ENCODE assay signal across 7 mouse cellular contexts in the genomic region with DNA sequence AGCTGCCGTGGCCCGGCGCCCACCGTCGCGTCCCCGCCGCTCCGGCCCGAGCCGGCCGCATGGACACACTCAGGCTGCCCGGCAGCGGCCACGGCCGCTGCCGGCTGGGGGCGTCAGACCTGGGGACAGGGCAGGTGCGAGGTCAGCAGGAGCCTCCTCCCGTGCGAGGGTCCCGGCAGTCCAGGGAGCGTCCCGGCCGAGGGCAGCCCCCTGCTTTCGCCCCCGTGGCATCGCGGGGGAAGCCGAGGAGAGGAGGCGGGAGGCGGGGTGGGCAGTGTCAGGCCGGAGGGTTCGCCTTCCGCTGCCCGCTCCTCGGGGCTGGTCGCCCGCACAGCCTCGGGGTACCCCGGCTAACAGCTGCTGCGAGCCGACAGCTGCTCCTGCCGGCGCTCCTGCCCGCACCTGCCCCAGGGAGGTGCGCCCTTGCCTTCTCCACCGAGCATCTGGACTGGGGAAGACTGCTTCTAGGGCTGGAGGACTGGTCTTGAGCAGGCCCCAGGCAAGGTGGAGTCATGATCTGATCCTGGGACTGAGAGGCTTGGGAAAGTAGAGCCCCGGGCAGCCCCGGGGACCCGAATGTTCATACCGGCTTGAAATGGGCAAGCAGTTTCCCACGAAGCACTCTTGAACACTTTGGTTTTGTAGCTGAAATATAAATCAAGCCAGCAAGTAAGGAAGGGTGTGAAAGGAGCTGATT. TPM values are rescaled to one million over a fixed set of nuclear protein-coding genes. Genes with fewer than 3 reads are reported as not detected.
DNase-seq lines count a peak whose midpoint lies in the region; ATAC-seq and TF ChIP-seq lines count a peak whose summit lies in the region.

No protein-coding gene starts in this region.

- under 1% methylated on average over 43 of the region's 53 CpGs for WGBS in hindbrain, embryonic 13.5 days
- under 1% methylated on average over 40 of the region's 53 CpGs for WGBS in limb, embryonic 13.5 days
- WGBS in midbrain, embryonic 14.5 days, result under 1% methylated on average over 46 of the region's 53 CpGs

- POLR2A ChIA-PET in Patski (lab: Charles Lee), result interaction anchor here (0.6 to 1.6 kb wide), 3 partner anchors 12 to 329 kb away, joined by 3 to 7 read pairs (median 4); no protein-coding TSS in a partner anchor

- CTCF ChIA-PET in Patski (lab: Charles Lee), result no interaction called here

- peak; percentile 77 for ATAC-seq in Patski
- ATAC-seq in erythroblast, adult 5-6 weeks (replicated peaks; ENCODE audit: low FRiP score, poor library complexity, severe bottlenecking), result peak; percentile 56
- peak; percentile 65; the same call in 1 of the 2 replicates for ATAC-seq in hindbrain, embryonic 13.5 days (ENCODE audit: low FRiP score)
- ATAC-seq in limb, embryonic 13.5 days (ENCODE audit: low FRiP score, low read depth), result peak; percentile 89
- ATAC-seq in midbrain, embryonic 14.5 days (ENCODE audit: low FRiP score, low TSS enrichment), result peak; percentile 74

- H3K9ac ChIP-seq in hindbrain, embryonic 13.5 days, result peak overlapping the region; percentile 97
- H3K9ac ChIP-seq in limb, embryonic 13.5 days, result peak overlapping the region; percentile 97
- H3K9ac ChIP-seq in midbrain, embryonic 14.5 days (replicated peaks; ENCODE audit: low read length), result peak overlapping the region; percentile 95

- peak overlapping the region; percentile 76 for H3K4me2 ChIP-seq in hindbrain, embryonic 13.5 days
- H3K4me2 ChIP-seq in limb, embryonic 13.5 days (replicated peaks), result peak overlapping the region; percentile 79
- H3K4me2 ChIP-seq in midbrain, embryonic 14.5 days (ENCODE audit: low read length), result peak overlapping the region; percentile 60

- peaks cover 15% of the 10 kb centered on the region for H3K36me3 ChIP-seq in E14TG2a.4 (ENCODE audit: insufficient read depth, low read length)
- H3K36me3 ChIP-seq in hindbrain, embryonic 13.5 days, result 0 out of 2 replicates have a peak, but pooled peaks cover under 1% of the 10 kb centered on the region
- H3K36me3 ChIP-seq in limb, embryonic 13.5 days, result peaks cover 7% of the 10 kb centered on the region
- H3K36me3 ChIP-seq in midbrain, embryonic 14.5 days (ENCODE audit: control insufficient read depth, insufficient read depth, low read length), result no peaks in the 10 kb centered on the region; the same call in 1 of the 2 replicates

- no peak for TF ChIP-seq CTCF in E14TG2a.4 (conservative IDR thresholded peaks at IDR 0.05; ENCODE audit: low read length)
- TF ChIP-seq CTCF in Patski (IDR thresholded peaks at IDR 0.05), result peak; percentile 77

- H3K9me3 ChIP-seq in E14TG2a.4 (ENCODE audit: low read length), result no peaks in the 10 kb centered on the region
- H3K9me3 ChIP-seq in hindbrain, embryonic 13.5 days, result no peaks in the 10 kb centered on the region; the same call in 1 of the 2 replicates
- H3K9me3 ChIP-seq in limb, embryonic 13.5 days, result no peaks in the 10 kb centered on the region
- no peaks in the 10 kb centered on the region for H3K9me3 ChIP-seq in midbrain, embryonic 14.5 days (ENCODE audit: control insufficient read depth, low read length)

- in situ Hi-C loops in Patski (cut with MboI; ENCODE audit: low pct_unique_long_range_greater_than_20kb), result no loop called here

- peak overlapping the region; percentile 95 for H3K27ac ChIP-seq in hindbrain, embryonic 13.5 days
- H3K27ac ChIP-seq in limb, embryonic 13.5 days, result peak overlapping the region; percentile 94
- peak overlapping the region; percentile 94 for H3K27ac ChIP-seq in midbrain, embryonic 14.5 days (replicated peaks; ENCODE audit: low read depth, low read length)

- peaks cover 50% of the 10 kb centered on the region for H3K4me1 ChIP-seq in E14TG2a.4 (replicated peaks; ENCODE audit: low read depth, low read length)
- peaks cover 13% of the 10 kb centered on the region for H3K4me1 ChIP-seq in hindbrain, embryonic 13.5 days (replicated peaks)
- H3K4me1 ChIP-seq in limb, embryonic 13.5 days, result peaks cover 13% of the 10 kb centered on the region
- peaks cover 11% of the 10 kb centered on the region for H3K4me1 ChIP-seq in midbrain, embryonic 14.5 days (ENCODE audit: control insufficient read depth, insufficient read depth, low read length)

- peak overlapping the region; percentile 99 for H3K4me3 ChIP-seq in E14TG2a.4 (replicated peaks; ENCODE audit: low read length)
- H3K4me3 ChIP-seq in hindbrain, embryonic 13.5 days, result peak overlapping the region; percentile 99
- peak overlapping the region; percentile 91 for H3K4me3 ChIP-seq in limb, embryonic 13.5 days
- peak overlapping the region; percentile 98 for H3K4me3 ChIP-seq in midbrain, embryonic 14.5 days (replicated peaks; ENCODE audit: low read depth, low read length)

- no peak for DNase-seq in Patski (ENCODE audit: low read depth, low spot score)
- peak; percentile 62 for DNase-seq in midbrain, embryonic 14.5 days
- DNase-seq in spleen, postnatal 4 days (ENCODE audit: low spot score in 2 of 2), result peak; percentile 55 to 82

- H3K27me3 ChIP-seq in E14TG2a.4 (ENCODE audit: insufficient read depth, low read length), result no peaks in the 10 kb centered on the region
- no peaks in the 10 kb centered on the region for H3K27me3 ChIP-seq in Patski
- no peaks in the 10 kb centered on the region for H3K27me3 ChIP-seq in hindbrain, embryonic 13.5 days
- no peaks in the 10 kb centered on the region for H3K27me3 ChIP-seq in limb, embryonic 13.5 days
- no peaks in the 10 kb centered on the region for H3K27me3 ChIP-seq in midbrain, embryonic 14.5 days (ENCODE audit: control insufficient read depth, insufficient read depth, low read length)

RNA-seq across cellular contexts. Expression of gene Gigyf2, which starts 0.5 kb away (rescaled TPM):
- polyA plus RNA-seq in Patski (2021), result 107 TPM
- 59.4 and 93.4 TPM in 2 replicates for total RNA-seq in erythroblast, adult 5-6 weeks (2015; ENCODE audit: low replicate concordance)
- 169 and 215 TPM in 2 replicates for total RNA-seq in erythroblast, adult 5-6 weeks (2017; ENCODE audit: low replicate concordance)
- 75.2 and 79.7 TPM in 2 replicates for polyA plus RNA-seq in hindbrain, embryonic 13.5 days (2015; fragmentation: Nextera tagmentation; extraction: Ambion mirVana)
- polyA plus RNA-seq in limb, embryonic 13.5 days (2015; fragmentation: Nextera tagmentation; extraction: Ambion mirVana), result 62.7 and 65.3 TPM in 2 replicates
- polyA plus RNA-seq in midbrain, embryonic 14.5 days (2014; fragmentation: Nextera tagmentation; extraction: Ambion mirVana), result 69.0 and 70.9 TPM in 2 replicates
